Mouse (Mus musculus): ENCODE data around the gene Rnf43.

Rnf43 gene

GRCm38 (mm10) chr11:87710262-87710615, 47.7 kb downstream of the Rnf43 start:
- no peak for DNase-seq (ENCODE audit: low spot score in 2 of 2)

GRCm38 (mm10) chr11:87712188-87712587, 49.7 kb downstream of the Rnf43 start:
- no peak for DNase-seq (ENCODE audit: low spot score in 2 of 2)

- no peak for DNase-seq (ENCODE audit: low spot score in 2 of 2)
Measured at GRCm38 (mm10) chr11:87715999-87716398, 53.5 kb downstream of the Rnf43 start.

- no peak for DNase-seq (ENCODE audit: low spot score in 2 of 2)
Measured at GRCm38 (mm10) chr11:87719526-87719925, 57.0 kb downstream of the Rnf43 start.

GRCm38 (mm10) chr11:87720324-87720723, 57.8 kb downstream of the Rnf43 start:
- no peak for DNase-seq (ENCODE audit: low spot score in 2 of 2)

GRCm38 (mm10) chr11:87720839-87721238, 58.3 kb downstream of the Rnf43 start:
- no peak for DNase-seq (ENCODE audit: low spot score in 2 of 2)

- no peak for DNase-seq (ENCODE audit: low spot score in 2 of 2)
Measured at GRCm38 (mm10) chr11:87722168-87722567, 59.6 kb downstream of the Rnf43 start.

- no peak for DNase-seq (ENCODE audit: low spot score in 2 of 2)
Measured at GRCm38 (mm10) chr11:87722891-87723290, 60.4 kb downstream of the Rnf43 start.

- DNase-seq (ENCODE audit: low spot score in 2 of 2) = no peak
Measured at GRCm38 (mm10) chr11:87725515-87725914, 63.0 kb downstream of the Rnf43 start.

GRCm38 (mm10) chr11:87725964-87726562, 63.5 kb downstream of the Rnf43 start:
- no peak for DNase-seq (ENCODE audit: low spot score in 2 of 2)

- no peak for DNase-seq (ENCODE audit: low spot score in 2 of 2)
Measured at GRCm38 (mm10) chr11:87727021-87727420, 64.5 kb downstream of the Rnf43 start.

- DNase-seq (ENCODE audit: low spot score in 2 of 2) = no peak
Measured at GRCm38 (mm10) chr11:87727471-87727870, 64.9 kb downstream of the Rnf43 start.

GRCm38 (mm10) chr11:87728850-87729592, 66.5 kb downstream of the Rnf43 start:
- no peak for DNase-seq (ENCODE audit: low spot score in 2 of 2)

- DNase-seq (ENCODE audit: low spot score in 2 of 2) = no peak
Measured at GRCm38 (mm10) chr11:87729593-87730185, 67.2 kb downstream of the Rnf43 start.

- DNase-seq (ENCODE audit: low spot score in 2 of 2) = no peak
Measured at GRCm38 (mm10) chr11:87730652-87731310, 68.3 kb downstream of the Rnf43 start.

GRCm38 (mm10) chr11:87734346-87734745, 71.8 kb downstream of the Rnf43 start:
- DNase-seq (ENCODE audit: low spot score in 2 of 2) = no peak

- DNase-seq (ENCODE audit: low spot score in 2 of 2) = no peak
Measured at GRCm38 (mm10) chr11:87735691-87736090, 73.2 kb downstream of the Rnf43 start.

GRCm38 (mm10) chr11:87736647-87737134, 74.2 kb downstream of the Rnf43 start:
- peak; percentile 39 to 57 for DNase-seq (ENCODE audit: low spot score in 2 of 2)

GRCm38 (mm10) chr11:87737175-87737740, 74.7 kb downstream of the Rnf43 start, which contains the start of gene Supt4a:
Gene Supt4a, plus strand, starts transcription at chr11:87737552.
- DNase-seq (ENCODE audit: low spot score in 2 of 2) = peak; percentile 92 to 93

GRCm38 (mm10) chr11:87743691-87744090, 81.2 kb downstream of the Rnf43 start:
- no peak for DNase-seq (ENCODE audit: low spot score in 2 of 2)

- no peak for DNase-seq (ENCODE audit: low spot score in 2 of 2)
Measured at GRCm38 (mm10) chr11:87744964-87745363, 82.4 kb downstream of the Rnf43 start.

All from right cerebral cortex, adult 2 months (tissue).